Mouse (Mus musculus): Measurements from ENCODE around the gene Plbd1.

Plbd1 gene

GRCm38 (mm10) chr6:136650664-136651063, 11.1 kb downstream of the Plbd1 start:
- no peak for DNase-seq (ENCODE audit: low read depth, low spot score)

GRCm38 (mm10) chr6:136647455-136647861, 14.3 kb downstream of the Plbd1 start:
- DNase-seq (ENCODE audit: low read depth, low spot score) = no peak

GRCm38 (mm10) chr6:136646207-136646606, 15.5 kb downstream of the Plbd1 start:
- no peak for DNase-seq (ENCODE audit: low read depth, low spot score)

DNA sequence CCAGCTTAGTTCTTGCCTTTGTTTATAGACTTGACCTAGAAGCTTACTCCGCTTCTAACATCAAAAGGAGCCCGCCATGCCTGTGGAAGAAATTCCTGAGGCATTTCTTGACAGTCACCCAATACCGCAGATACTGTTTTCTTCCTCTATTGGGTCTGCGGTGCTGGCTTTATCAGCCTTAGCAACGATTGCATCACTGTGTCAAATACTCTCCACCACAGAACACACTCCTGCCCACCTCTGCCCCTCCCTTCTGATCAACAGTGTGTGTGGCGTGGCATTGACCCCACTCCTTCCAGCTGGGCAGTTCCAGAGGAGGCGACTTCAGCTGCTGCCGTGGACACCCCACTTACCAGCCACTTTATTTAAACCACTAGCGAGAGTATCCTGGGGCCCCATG, 16.0 kb downstream of the Plbd1 start:
- DNase-seq (ENCODE audit: low read depth, low spot score) = no peak

DNA sequence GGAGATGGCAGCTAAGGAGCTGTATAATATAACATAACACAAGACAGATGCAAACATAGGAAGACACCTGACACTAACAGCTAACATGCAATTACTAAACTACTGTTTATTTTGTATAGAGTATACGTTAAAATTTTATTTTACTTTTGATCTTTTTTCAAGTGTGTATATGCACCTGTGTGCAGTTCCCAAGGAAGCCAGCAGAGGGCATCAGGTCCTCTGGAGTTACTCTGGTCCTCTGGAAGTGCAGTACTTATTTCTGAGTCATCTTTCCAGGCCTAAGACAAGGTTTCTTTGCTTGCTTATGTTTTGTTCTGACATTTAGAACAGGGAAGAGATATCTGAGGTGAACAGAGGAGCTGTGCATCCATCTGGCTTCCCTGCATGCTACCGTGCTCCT, 17.6 kb downstream of the Plbd1 start:
- DNase-seq (ENCODE audit: low read depth, low spot score) = no peak

DNA sequence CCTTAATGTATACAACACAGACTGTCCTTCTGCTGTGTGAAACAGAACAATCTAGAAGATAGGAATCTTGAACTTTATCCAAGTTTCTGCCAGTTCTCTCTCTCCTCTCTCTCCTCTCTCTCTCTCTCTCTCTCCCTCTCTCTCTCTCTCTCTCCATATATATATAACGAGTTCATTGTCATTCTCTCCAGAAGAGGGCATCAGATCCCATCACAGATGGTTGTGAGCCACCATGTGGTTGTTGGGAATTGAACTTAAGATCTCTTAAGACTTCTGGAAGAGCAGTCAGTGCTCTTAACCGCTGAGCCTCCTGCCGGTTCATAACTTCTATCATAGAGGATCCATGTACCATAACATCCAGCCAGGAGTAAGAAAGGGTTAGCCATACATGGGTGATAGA, 26.7 kb downstream of the Plbd1 start:
- DNase-seq (ENCODE audit: low read depth, low spot score) = no peak

GRCm38 (mm10) chr6:136633719-136634118, 28.0 kb downstream of the Plbd1 start:
- DNase-seq (ENCODE audit: low read depth, low spot score) = no peak

GRCm38 (mm10) chr6:136633154-136633553, 28.6 kb downstream of the Plbd1 start:
- DNase-seq (ENCODE audit: low read depth, low spot score) = no peak

- no peak for DNase-seq (ENCODE audit: low read depth, low spot score)
These were observed 29.7 kb downstream of the Plbd1 start for GRCm38 (mm10) chr6:136631945-136632534.

GRCm38 (mm10) chr6:136631519-136631918, 30.2 kb downstream of the Plbd1 start:
- no peak for DNase-seq (ENCODE audit: low read depth, low spot score)

GRCm38 (mm10) chr6:136629639-136630038, 32.1 kb downstream of the Plbd1 start:
- no peak for DNase-seq (ENCODE audit: low read depth, low spot score)

DNA sequence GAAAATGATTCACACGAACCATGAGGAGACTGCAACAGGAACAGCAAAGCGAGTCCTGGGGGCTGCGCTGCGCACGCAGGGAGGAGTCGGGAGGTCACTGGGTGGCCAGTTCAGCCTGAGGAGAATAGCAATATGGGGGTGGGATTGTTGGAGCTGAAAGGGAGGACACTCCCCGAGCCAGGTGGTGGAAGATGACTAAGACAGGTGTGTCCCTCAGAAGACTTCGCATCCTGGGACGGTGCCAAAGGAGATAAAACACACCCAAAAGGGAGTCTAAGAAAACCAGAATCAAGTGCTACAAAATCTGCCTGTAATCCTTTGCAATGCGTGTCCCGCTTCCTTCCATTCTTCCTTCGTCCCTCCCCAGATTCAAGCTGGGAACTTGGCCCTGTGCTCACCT, 36.3 kb downstream of the Plbd1 start:
- DNase-seq (ENCODE audit: low read depth, low spot score) = no peak

GRCm38 (mm10) chr6:136620361-136621139, 41.2 kb downstream of the Plbd1 start:
- peak; percentile 79 for DNase-seq (ENCODE audit: low read depth, low spot score)

DNA sequence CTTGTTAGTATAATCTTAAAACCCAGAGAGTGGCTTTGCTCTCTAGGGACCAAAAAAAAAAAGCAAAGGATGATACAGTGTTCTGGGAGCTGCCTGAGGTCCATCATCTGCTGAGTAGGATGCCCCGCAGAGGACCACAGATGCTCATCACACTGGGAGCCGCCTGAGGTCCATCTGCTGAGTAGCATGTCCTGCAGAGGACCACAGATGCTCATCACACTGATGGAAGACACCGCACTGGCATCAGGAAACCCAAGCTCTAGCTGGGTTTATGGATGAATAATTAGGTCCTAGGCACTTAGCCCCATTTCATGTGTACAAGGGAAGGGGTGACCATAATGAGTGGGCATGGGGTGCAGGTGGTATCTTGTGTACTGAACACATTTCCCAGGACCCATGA, 47.6 kb downstream of the Plbd1 start:
- no peak for DNase-seq (ENCODE audit: low read depth, low spot score)

- DNase-seq (ENCODE audit: low read depth, low spot score) = no peak
These were observed 49.4 kb downstream of the Plbd1 start for GRCm38 (mm10) chr6:136612312-136612711.

DNA sequence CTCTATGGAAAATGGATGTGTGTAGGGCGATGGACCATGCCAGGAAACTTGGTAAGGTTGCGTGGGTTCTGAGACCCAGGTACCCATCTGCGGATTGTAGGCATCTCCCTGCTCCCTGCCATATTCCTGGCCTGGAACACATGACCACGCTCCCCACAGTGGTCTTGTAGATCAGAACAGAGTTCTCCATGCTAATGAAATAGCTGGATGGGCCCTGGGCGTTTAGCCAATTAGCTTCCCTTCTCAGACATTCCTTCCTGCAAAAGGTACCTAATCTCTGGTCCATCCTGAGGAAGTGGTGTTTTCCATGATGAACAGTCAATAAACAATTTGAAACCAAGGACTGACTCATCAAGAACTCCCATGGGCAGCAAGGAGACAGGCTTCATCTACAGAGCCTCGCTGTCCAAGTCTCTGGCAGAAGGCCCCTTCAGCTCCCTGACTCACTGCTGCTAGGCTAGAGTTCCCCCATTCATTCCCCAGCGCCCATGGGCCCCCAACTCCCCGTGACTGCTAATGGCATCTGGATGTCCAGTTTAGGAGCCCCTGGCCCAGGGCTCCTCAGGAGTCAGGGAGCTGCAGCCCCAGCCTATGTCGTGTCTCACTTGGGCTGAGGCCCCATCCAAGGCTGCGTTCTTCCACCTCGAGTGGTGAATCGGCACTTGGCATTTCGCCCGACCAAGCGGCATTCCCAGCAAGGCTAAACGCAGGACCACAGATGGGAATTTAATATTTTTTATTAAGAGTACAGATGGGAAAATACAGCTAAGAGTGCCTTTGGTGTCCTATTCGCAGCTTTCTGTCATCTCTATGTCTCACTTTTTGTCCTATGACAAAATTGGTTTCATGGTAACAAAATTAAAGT, 50.1 kb downstream of the Plbd1 start:
- DNase-seq (ENCODE audit: low read depth, low spot score) = no peak

DNA sequence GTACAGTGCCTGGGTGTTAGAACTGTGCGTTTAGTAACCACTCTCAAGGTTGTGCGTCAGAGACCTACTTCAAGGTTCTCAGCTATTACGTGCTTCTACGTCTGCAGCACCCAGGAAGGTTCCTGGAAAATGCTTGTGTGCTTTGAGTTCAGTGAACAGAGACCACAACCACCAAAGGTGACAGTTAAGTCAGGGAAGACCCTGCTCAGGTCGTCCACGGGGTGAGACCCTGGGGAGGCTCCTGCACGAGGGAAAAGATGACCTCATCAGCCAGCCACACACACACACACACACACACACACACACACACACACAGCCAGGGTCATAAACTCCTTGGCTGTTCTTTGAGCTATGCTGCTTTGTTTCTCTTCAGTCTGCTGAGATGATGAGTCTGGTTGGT, 59.1 kb downstream of the Plbd1 start:
- DNase-seq (ENCODE audit: low read depth, low spot score) = no peak

DNA sequence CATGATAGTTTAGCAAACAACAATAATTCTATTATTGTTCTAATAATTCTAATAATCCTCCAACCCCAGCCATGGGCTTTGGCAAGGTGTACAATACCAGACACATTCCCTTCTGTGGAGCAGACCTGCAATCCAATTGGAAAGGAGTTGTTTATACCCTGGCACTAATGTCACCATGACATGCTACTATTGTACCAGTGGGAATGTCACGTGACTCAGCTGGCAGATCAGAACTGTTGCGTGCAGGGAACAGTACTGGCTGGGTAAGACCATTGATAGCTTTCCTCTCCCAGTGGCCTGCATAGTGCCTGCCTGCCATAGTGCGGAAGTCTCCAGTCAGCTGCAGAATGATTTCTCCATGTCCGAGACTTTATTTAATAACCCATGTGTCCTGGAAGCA, 67.2 kb downstream of the Plbd1 start:
- DNase-seq (ENCODE audit: low read depth, low spot score) = no peak

DNA sequence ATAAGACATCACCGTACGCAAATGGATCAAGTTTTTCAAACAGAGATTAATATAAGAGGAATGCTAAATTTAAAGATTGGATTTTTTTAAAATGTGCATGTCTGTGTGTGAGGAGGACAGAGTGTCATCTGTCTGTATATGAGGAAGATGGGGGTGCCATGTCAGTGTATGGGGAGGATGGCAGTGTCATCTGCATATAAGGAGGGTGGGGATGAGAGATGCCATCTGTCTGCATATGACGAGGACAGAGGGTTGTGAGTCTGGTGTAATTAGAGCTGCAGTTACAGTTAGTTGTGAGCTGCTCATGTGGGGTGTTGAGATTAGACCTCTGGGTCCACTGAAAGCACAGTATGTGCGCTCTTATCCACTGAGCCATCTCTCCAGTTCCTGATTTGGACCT, 71.0 kb downstream of the Plbd1 start:
- no peak for DNase-seq (ENCODE audit: low read depth, low spot score)

DNA sequence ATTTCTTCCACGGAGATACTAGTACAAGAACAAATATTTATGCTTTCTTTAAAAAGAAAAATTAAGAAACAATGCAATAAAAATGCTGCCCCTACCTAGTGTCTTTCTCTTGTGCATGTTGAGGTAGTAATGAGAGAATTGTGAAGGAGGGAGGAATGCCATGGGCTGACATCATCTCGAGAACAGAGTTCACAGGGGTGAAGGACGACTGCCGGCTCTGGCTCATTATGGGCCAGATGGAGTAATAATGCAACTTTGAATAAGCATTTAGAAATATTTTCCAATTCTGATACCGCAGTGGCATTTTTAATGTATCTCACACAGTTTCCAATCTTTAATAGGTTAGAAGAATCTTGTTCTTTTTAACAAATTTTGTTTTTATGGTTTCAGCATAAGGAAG, 95.7 kb downstream of the Plbd1 start:
- no peak for DNase-seq (ENCODE audit: low read depth, low spot score)

All from WW6 (cell line).